Comparison of ENCODE assay signal across 9 mouse cellular contexts in the genomic region with DNA sequence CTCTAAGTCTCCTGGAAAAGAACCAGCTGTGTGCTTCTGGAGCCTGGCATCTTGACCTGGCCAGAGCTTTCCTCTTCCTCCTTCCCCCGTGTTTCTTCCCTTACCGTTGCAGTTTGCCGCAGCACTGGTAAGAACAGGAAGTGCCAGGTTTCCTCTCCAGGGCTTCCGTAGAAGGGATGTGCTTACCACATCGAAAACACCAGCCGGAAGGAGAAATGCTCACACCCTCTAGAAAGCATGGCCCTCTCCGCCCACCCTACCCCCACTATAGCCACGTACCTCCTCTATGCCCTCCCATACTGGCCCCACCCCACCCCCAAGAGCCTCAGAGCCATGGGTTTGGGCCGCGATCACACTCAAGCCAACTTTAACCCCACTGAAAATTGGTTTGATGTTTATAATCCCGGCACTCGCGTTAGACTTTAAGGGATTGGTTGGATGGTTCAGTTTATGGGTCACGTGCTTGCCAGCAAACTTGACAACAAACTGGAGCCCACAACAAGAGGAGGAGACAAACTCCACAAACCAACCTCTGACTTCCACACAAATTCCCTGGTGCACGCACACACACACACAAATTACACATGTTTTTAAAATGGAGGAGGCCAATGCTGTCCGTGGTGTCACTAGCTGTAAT. TPM values are rescaled to one million over a fixed set of nuclear protein-coding genes. Genes with fewer than 3 reads are reported as not detected.
DNase-seq lines count a peak whose midpoint lies in the region; ATAC-seq and TF ChIP-seq lines count a peak whose summit lies in the region.
"Had no signal": no experiment of that assay in that cellular context is flagged by ENCODE, and none has a peak within 500 bp of the region (broad histone marks: within the 10 kb centered on the region; RNA-seq: fewer than 3 reads in every experiment).

No protein-coding gene starts in this region.

- H3K27ac ChIP-seq in kidney, adult 2 months (ENCODE audit: insufficient read depth, low read depth, low read length): peak overlapping the region; percentile 40
- H3K27ac ChIP-seq in lung, postnatal 0 days (ENCODE audit: low read length): peak overlapping the region; percentile 85
- H3K27ac ChIP-seq in hindbrain, embryonic 14.5 days: no peak overlapping the region
- no peak overlapping the region for H3K27ac ChIP-seq in forebrain, embryonic 14.5 days (ENCODE audit: low read depth, low read length)

- H3K4me3 ChIP-seq in kidney, adult 2 months (ENCODE audit: insufficient read depth, low read depth, low read length): peak overlapping the region; percentile 24; the same call in 1 of the 2 replicates
- H3K4me3 ChIP-seq in lung, postnatal 0 days (ENCODE audit: low read depth, low read length): peak overlapping the region; percentile 17; the same call in 1 of the 2 replicates
- H3K4me3 ChIP-seq in hindbrain, embryonic 14.5 days (replicated peaks; ENCODE audit: low read length): no peak overlapping the region
- H3K4me3 ChIP-seq in forebrain, embryonic 14.5 days (ENCODE audit: low read depth, low read length): no peak overlapping the region

- 58% methylated on average over 16 of the region's 16 CpGs for WGBS in kidney, adult 2 months
- 45% methylated on average over 16 of the region's 16 CpGs for WGBS in lung, postnatal 0 days
- 77% methylated on average over 16 of the region's 16 CpGs for WGBS in hindbrain, embryonic 14.5 days
- WGBS in forebrain, embryonic 14.5 days: 82% methylated on average over 16 of the region's 16 CpGs

- no peaks in the 10 kb centered on the region for H3K27me3 ChIP-seq in kidney, adult 2 months (replicated peaks; ENCODE audit: control insufficient read depth, insufficient read depth, low read length)
- H3K27me3 ChIP-seq in lung, postnatal 0 days (replicated peaks; ENCODE audit: insufficient read depth, low read length): no peaks in the 10 kb centered on the region
- no peaks in the 10 kb centered on the region for H3K27me3 ChIP-seq in hindbrain, embryonic 14.5 days (ENCODE audit: control insufficient read depth, insufficient read depth, low read length)
- H3K27me3 ChIP-seq in forebrain, embryonic 14.5 days (replicated peaks; ENCODE audit: control insufficient read depth, insufficient read depth, low read length): no peaks in the 10 kb centered on the region

- peak; percentile 91 for TF ChIP-seq EP300 in lung, postnatal 0 days (IDR thresholded peaks at IDR 0.05)

- H3K9me3 ChIP-seq in lung, postnatal 0 days (ENCODE audit: low read length): no peaks in the 10 kb centered on the region
- H3K9me3 ChIP-seq in hindbrain, embryonic 14.5 days (ENCODE audit: control insufficient read depth, low read length): no peaks in the 10 kb centered on the region
- no peaks in the 10 kb centered on the region for H3K9me3 ChIP-seq in forebrain, embryonic 14.5 days (replicated peaks; ENCODE audit: control insufficient read depth, low read length)

- no peaks in the 10 kb centered on the region for H3K36me3 ChIP-seq in kidney, adult 2 months (ENCODE audit: control insufficient read depth, insufficient read depth, low read length)
- H3K36me3 ChIP-seq in lung, postnatal 0 days (ENCODE audit: insufficient read depth, low read length): no peaks in the 10 kb centered on the region
- H3K36me3 ChIP-seq in hindbrain, embryonic 14.5 days (replicated peaks; ENCODE audit: control insufficient read depth, insufficient read depth): no peaks in the 10 kb centered on the region
- H3K36me3 ChIP-seq in forebrain, embryonic 14.5 days (ENCODE audit: control insufficient read depth, insufficient read depth, low read length): no peaks in the 10 kb centered on the region

- no peak for TF ChIP-seq CTCF in kidney, adult 2 months (conservative IDR thresholded peaks at IDR 0.05; ENCODE audit: insufficient read depth, insufficient read length, low read depth, low read length)
- TF ChIP-seq CTCF in lung, postnatal 0 days (IDR thresholded peaks at IDR 0.05): no peak

- DNase-seq in adrenal gland, adult 2 months: peak; percentile 51
- DNase-seq in adrenal gland, postnatal 4 days (ENCODE audit: low spot score in 2 of 2): no peak
- peak; percentile 71 for DNase-seq in kidney, adult 2 months
- peak; percentile 87 for DNase-seq in lung, postnatal 0 days (ENCODE audit: low spot score)
- peak; percentile 84 for DNase-seq in thymus, postnatal 0 days (ENCODE audit: low spot score)
- DNase-seq in hindbrain, embryonic 14.5 days (ENCODE audit: low spot score): no peak
- DNase-seq in forebrain, embryonic 14.5 days (ENCODE audit: low spot score): no peak

- peak overlapping the region; percentile 48 for H3K4me2 ChIP-seq in lung, postnatal 0 days (replicated peaks; ENCODE audit: low read depth, low read length)
- H3K4me2 ChIP-seq in hindbrain, embryonic 14.5 days (replicated peaks): no peak overlapping the region
- no peak overlapping the region for H3K4me2 ChIP-seq in forebrain, embryonic 14.5 days (ENCODE audit: low read length)

- 0 out of 2 replicates have a peak, but pooled peaks have one; percentile 47 for ATAC-seq in erythroblast, adult 5-6 weeks (replicated peaks; ENCODE audit: low FRiP score, poor library complexity, severe bottlenecking)
- ATAC-seq in lung, postnatal 0 days: peak; percentile 91
- no peak for ATAC-seq in hindbrain, embryonic 14.5 days (ENCODE audit: low FRiP score)
- no peak for ATAC-seq in forebrain, embryonic 14.5 days

- H3K9ac ChIP-seq in lung, postnatal 0 days (replicated peaks; ENCODE audit: low read depth): no peak overlapping the region
- no peak overlapping the region for H3K9ac ChIP-seq in hindbrain, embryonic 14.5 days
- no peak overlapping the region for H3K9ac ChIP-seq in forebrain, embryonic 14.5 days (ENCODE audit: low read length)

- no peaks in the 10 kb centered on the region for H3K4me1 ChIP-seq in kidney, adult 2 months (ENCODE audit: control insufficient read depth, insufficient read depth, low read length)
- no peaks in the 10 kb centered on the region; the same call in 1 of the 2 replicates for H3K4me1 ChIP-seq in lung, postnatal 0 days (ENCODE audit: insufficient read depth, low read depth, low read length)
- H3K4me1 ChIP-seq in hindbrain, embryonic 14.5 days (replicated peaks; ENCODE audit: control insufficient read depth, insufficient read depth, low read length): no peaks in the 10 kb centered on the region
- no peaks in the 10 kb centered on the region for H3K4me1 ChIP-seq in forebrain, embryonic 14.5 days (ENCODE audit: control insufficient read depth, insufficient read depth, low read length)

- TF ChIP-seq POLR2A in kidney, adult 2 months (IDR thresholded peaks at IDR 0.05; ENCODE audit: low read depth, low read length): no peak

RNA-seq across cellular contexts. Expression of a gene that starts 30.7 kb away (rescaled TPM):
- total RNA-seq in adrenal gland, adult 2 months (2021): 10 to 100 TPM in 1 of 2 experiments, 1 to 10 TPM in 1; 8.0 to 15.4 TPM
- polyA plus RNA-seq in adrenal gland, adult 2 months (2012; rRNA removed): 29.9 and 33.1 TPM in 2 replicates
- 10 to 100 TPM; 14.5 to 16.2 TPM for total RNA-seq in adrenal gland, postnatal 4 days (2021)
- total RNA-seq in erythroblast, adult 5-6 weeks (2015; ENCODE audit: low replicate concordance): 13.4 and 15.4 TPM in 2 replicates
- total RNA-seq in erythroblast, adult 5-6 weeks (2017; ENCODE audit: low replicate concordance): 9.1 and 15.0 TPM in 2 replicates
- polyA plus RNA-seq in kidney, adult 2 months (2012; rRNA removed): 17.2 and 18.9 TPM in 2 replicates
- polyA plus RNA-seq in lung, postnatal 0 days (2015; fragmentation: Nextera tagmentation; extraction: Ambion mirVana): 17.3 and 21.6 TPM in 2 replicates
- 44.7 and 48.0 TPM in 2 replicates for polyA plus RNA-seq in thymus, postnatal 0 days (2015; fragmentation: Nextera tagmentation; extraction: Ambion mirVana)
- 50.3 and 53.0 TPM in 2 replicates for polyA plus RNA-seq in hindbrain, embryonic 14.5 days (2014; fragmentation: Nextera tagmentation; extraction: Ambion mirVana)
- 49.8 and 54.1 TPM in 2 replicates for polyA plus RNA-seq in forebrain, embryonic 14.5 days (2014; fragmentation: Nextera tagmentation; extraction: Ambion mirVana)

RNA-seq across cellular contexts. Expression of a gene that starts 30.8 kb away (rescaled TPM):
- total RNA-seq in adrenal gland, adult 2 months (2021): 10 to 100 TPM; 30.8 to 35.5 TPM
- polyA plus RNA-seq in adrenal gland, adult 2 months (2012; rRNA removed): 27.6 and 40.0 TPM in 2 replicates
- total RNA-seq in adrenal gland, postnatal 4 days (2021): 10 to 100 TPM; 39.0 to 39.2 TPM
- 16.9 and 30.4 TPM in 2 replicates for total RNA-seq in erythroblast, adult 5-6 weeks (2015; ENCODE audit: low replicate concordance)
- 5.9 and 18.3 TPM in 2 replicates for total RNA-seq in erythroblast, adult 5-6 weeks (2017; ENCODE audit: low replicate concordance)
- polyA plus RNA-seq in kidney, adult 2 months (2012; rRNA removed): 29.0 and 33.2 TPM in 2 replicates
- 57.7 and 61.4 TPM in 2 replicates for polyA plus RNA-seq in lung, postnatal 0 days (2015; fragmentation: Nextera tagmentation; extraction: Ambion mirVana)
- polyA plus RNA-seq in thymus, postnatal 0 days (2015; fragmentation: Nextera tagmentation; extraction: Ambion mirVana): 175 and 180 TPM in 2 replicates
- polyA plus RNA-seq in hindbrain, embryonic 14.5 days (2014; fragmentation: Nextera tagmentation; extraction: Ambion mirVana): 96.8 and 109 TPM in 2 replicates
- 141 and 159 TPM in 2 replicates for polyA plus RNA-seq in forebrain, embryonic 14.5 days (2014; fragmentation: Nextera tagmentation; extraction: Ambion mirVana)

RNA-seq across cellular contexts. Expression of a gene that starts 35.1 kb away (rescaled TPM):
- total RNA-seq in adrenal gland, adult 2 months (2021): 1 to 10 TPM; 4.1 to 6.3 TPM
- polyA plus RNA-seq in adrenal gland, adult 2 months (2012; rRNA removed): 13.4 and 14.1 TPM in 2 replicates
- total RNA-seq in adrenal gland, postnatal 4 days (2021): 10 to 100 TPM; 12.3 to 13.7 TPM
- total RNA-seq in erythroblast, adult 5-6 weeks (2015; ENCODE audit: low replicate concordance): 29.0 and 38.5 TPM in 2 replicates
- 18.1 and 25.4 TPM in 2 replicates for total RNA-seq in erythroblast, adult 5-6 weeks (2017; ENCODE audit: low replicate concordance)
- 7.9 and 11.6 TPM in 2 replicates for polyA plus RNA-seq in kidney, adult 2 months (2012; rRNA removed)
- polyA plus RNA-seq in lung, postnatal 0 days (2015; fragmentation: Nextera tagmentation; extraction: Ambion mirVana): 31.5 and 43.5 TPM in 2 replicates
- 94.5 and 99.5 TPM in 2 replicates for polyA plus RNA-seq in thymus, postnatal 0 days (2015; fragmentation: Nextera tagmentation; extraction: Ambion mirVana)
- 6.9 and 7.9 TPM in 2 replicates for polyA plus RNA-seq in hindbrain, embryonic 14.5 days (2014; fragmentation: Nextera tagmentation; extraction: Ambion mirVana)
- polyA plus RNA-seq in forebrain, embryonic 14.5 days (2014; fragmentation: Nextera tagmentation; extraction: Ambion mirVana): 7.9 and 10.6 TPM in 2 replicates

RNA-seq across cellular contexts. Expression of a gene that starts 49.3 kb away (rescaled TPM):
- not detected for total RNA-seq in adrenal gland, adult 2 months (2021)
- not detected in 2 replicates for polyA plus RNA-seq in adrenal gland, adult 2 months (2012; rRNA removed)
- not detected for total RNA-seq in adrenal gland, postnatal 4 days (2021)
- total RNA-seq in erythroblast, adult 5-6 weeks (2015; ENCODE audit: low replicate concordance): 1.9 and 6.9 TPM in 2 replicates
- total RNA-seq in erythroblast, adult 5-6 weeks (2017; ENCODE audit: low replicate concordance): 3.2 and 7.8 TPM in 2 replicates
- polyA plus RNA-seq in kidney, adult 2 months (2012; rRNA removed): not detected in 2 replicates
- 0.18 TPM in 1 of 2 replicates, not detected in the other for polyA plus RNA-seq in lung, postnatal 0 days (2015; fragmentation: Nextera tagmentation; extraction: Ambion mirVana)
- 4.1 and 6.6 TPM in 2 replicates for polyA plus RNA-seq in thymus, postnatal 0 days (2015; fragmentation: Nextera tagmentation; extraction: Ambion mirVana)
- not detected in 2 replicates for polyA plus RNA-seq in hindbrain, embryonic 14.5 days (2014; fragmentation: Nextera tagmentation; extraction: Ambion mirVana)
- polyA plus RNA-seq in forebrain, embryonic 14.5 days (2014; fragmentation: Nextera tagmentation; extraction: Ambion mirVana): not detected in 2 replicates
- total RNA-seq: left cerebral cortex, postnatal 10 days had no signal

RNA-seq across cellular contexts. Expression of a gene that starts 51.2 kb away (rescaled TPM):
- 10 to 100 TPM; 50.4 to 57.5 TPM for total RNA-seq in adrenal gland, adult 2 months (2021)
- polyA plus RNA-seq in adrenal gland, adult 2 months (2012; rRNA removed): 15.0 and 20.6 TPM in 2 replicates
- total RNA-seq in adrenal gland, postnatal 4 days (2021): 10 to 100 TPM; 54.8 to 57.8 TPM
- total RNA-seq in erythroblast, adult 5-6 weeks (2015; ENCODE audit: low replicate concordance): 10.2 and 21.7 TPM in 2 replicates
- total RNA-seq in erythroblast, adult 5-6 weeks (2017; ENCODE audit: low replicate concordance): 18.1 and 20.1 TPM in 2 replicates
- 15.7 and 18.3 TPM in 2 replicates for polyA plus RNA-seq in kidney, adult 2 months (2012; rRNA removed)
- polyA plus RNA-seq in lung, postnatal 0 days (2015; fragmentation: Nextera tagmentation; extraction: Ambion mirVana): 25.8 and 30.6 TPM in 2 replicates
- polyA plus RNA-seq in thymus, postnatal 0 days (2015; fragmentation: Nextera tagmentation; extraction: Ambion mirVana): 43.8 and 47.4 TPM in 2 replicates
- 30.6 and 34.5 TPM in 2 replicates for polyA plus RNA-seq in hindbrain, embryonic 14.5 days (2014; fragmentation: Nextera tagmentation; extraction: Ambion mirVana)
- polyA plus RNA-seq in forebrain, embryonic 14.5 days (2014; fragmentation: Nextera tagmentation; extraction: Ambion mirVana): 39.3 and 45.9 TPM in 2 replicates

Comparison
In these comparisons a context has a peak if more than half of its experiments do, and no peak if none do; other contexts are left out.
1. DNase-seq: peak in adrenal gland, adult 2 months (single experiment), kidney, adult 2 months (single experiment), lung, postnatal 0 days (single experiment) and thymus, postnatal 0 days (single experiment); none in adrenal gland, postnatal 4 days (0 of 2), hindbrain, embryonic 14.5 days (single experiment) and forebrain, embryonic 14.5 days (single experiment).
2. ATAC-seq: peak in erythroblast, adult 5-6 weeks (single experiment) and lung, postnatal 0 days (single experiment); none in hindbrain, embryonic 14.5 days (single experiment) and forebrain, embryonic 14.5 days (single experiment).
3. H3K27ac ChIP-seq: peak in kidney, adult 2 months (single experiment) and lung, postnatal 0 days (single experiment); none in hindbrain, embryonic 14.5 days (single experiment) and forebrain, embryonic 14.5 days (single experiment).
4. H3K4me3 ChIP-seq: peak in kidney, adult 2 months (single experiment) and lung, postnatal 0 days (single experiment); none in hindbrain, embryonic 14.5 days (single experiment) and forebrain, embryonic 14.5 days (single experiment).